Mouse (Mus musculus): Measurements from ENCODE around the gene Gm37240.

- TF ChIP-seq CTCF (IDR thresholded peaks at IDR 0.05; ENCODE audit: low read depth, low read length) (no peak), EP300 (IDR thresholded peaks at IDR 0.05; ENCODE audit: insufficient read depth, low read depth, low read length) (no peak), POLR2A (IDR thresholded peaks at IDR 0.05; ENCODE audit: insufficient read depth, low read length) (no peak)
These were observed 59.5 kb downstream of the Gm37240 start for GRCm38 (mm10) chr3:85827815-85828214.

Data from ES-Bruce4 (cell line).